Mouse (Mus musculus): ENCODE measurements around the gene Sox2.

Gene Sox2

DNA sequence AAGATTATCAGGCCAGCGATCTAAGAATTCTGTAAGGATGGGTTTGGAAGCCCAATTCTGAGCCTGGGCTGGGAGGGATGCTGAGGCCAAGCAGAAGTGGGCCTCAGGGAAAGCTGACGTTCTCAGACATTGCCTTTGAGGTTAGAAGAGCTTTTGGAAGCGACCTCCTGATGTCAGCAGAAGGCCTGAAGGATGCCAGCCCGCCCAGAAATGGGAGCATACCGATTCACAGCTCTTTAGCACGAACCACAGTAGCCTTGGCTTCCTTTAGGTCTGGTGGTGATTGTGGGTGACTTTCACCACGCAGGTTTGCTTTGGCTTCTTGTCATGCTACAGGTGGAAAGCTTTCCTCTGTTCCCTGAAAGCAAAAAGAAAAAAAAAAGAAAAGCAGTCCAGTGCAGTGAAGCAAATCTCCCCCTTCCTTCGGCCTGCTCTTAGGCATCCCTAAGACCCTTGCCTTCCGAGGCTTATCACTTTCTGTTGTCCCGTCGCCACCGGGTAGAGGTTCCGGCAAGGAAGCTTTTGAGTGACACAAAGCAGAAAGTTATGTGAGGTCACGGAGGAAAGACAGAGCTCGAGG is 6.6 kb upstream of the Sox2 start:
- DNase-seq: no peak

DNA sequence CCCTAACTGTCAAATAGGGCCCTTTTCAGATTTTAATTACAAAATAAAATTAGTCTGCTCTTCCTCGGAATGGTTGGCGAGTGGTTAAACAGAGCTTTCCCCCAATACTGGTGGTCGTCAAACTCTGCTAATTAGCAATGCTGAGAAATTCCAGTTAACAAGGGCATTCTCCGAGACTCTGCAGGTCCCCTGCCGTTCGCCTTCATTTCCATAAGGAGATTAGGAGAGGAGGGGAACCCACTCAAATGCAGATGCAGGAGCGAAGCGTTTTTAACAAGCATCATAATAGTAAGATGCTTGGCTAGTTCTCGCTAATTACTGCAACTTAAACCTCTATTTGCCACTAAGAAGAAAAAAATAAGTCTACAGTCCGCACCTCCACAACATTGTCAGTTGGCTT is 4.0 kb upstream of the Sox2 start:
- DNase-seq: no peak

DNA sequence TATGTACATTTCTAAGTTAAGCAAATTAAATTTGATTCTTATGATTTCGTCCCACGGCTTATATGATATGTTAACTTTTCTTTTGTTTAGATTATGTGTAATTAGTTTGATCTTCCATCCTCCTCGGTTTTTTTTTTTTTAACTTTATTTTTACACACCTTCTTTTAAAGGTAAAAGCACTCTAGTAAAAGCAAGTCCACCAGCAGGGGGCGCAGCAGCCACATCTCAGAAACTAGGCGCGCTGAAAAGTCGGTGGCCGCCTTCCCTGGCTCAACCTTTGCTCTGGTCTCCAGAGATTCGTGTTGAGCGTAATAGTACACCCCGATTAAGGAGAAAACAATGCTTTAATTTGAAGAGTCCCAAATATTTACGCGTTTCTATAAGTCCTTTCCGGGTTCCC is 2.5 kb upstream of the Sox2 start:
- peak; percentile 76 for DNase-seq

DNA sequence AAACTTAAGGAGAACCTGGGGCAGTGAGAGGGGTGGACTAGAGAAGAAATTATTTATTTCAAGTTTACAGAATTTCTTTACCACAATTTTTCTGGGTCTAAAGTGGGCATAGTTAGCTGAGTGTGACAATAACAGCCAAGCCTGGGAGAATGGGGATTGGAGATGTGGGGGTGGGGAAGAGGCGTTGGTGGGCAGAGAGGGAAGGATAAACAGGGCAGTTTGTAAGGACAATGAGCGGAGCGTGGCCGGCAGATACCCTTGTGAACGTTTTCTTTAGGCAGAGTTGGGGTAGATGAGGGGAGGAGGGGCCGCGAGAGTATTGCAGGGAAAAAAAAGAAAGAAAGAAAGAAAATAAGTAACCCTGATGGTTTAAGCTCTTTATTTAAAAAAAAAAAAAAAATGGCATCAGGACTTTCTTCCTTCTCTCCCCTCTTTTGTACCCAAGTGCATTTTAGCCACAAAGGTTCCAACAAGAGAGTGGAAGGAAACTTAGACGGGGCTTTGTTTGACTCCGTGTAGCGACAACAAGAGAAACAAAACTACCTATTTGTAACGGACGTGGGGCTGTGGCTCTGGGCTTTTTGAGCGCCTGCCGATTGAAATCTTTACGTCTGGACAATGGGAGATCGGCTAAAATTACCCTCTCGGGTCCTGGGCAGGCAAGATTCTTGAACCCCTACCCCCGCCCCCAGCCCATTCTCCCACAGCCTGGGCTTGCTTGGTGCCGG is 1.9 kb upstream of the Sox2 start:
- no peak for DNase-seq

DNA sequence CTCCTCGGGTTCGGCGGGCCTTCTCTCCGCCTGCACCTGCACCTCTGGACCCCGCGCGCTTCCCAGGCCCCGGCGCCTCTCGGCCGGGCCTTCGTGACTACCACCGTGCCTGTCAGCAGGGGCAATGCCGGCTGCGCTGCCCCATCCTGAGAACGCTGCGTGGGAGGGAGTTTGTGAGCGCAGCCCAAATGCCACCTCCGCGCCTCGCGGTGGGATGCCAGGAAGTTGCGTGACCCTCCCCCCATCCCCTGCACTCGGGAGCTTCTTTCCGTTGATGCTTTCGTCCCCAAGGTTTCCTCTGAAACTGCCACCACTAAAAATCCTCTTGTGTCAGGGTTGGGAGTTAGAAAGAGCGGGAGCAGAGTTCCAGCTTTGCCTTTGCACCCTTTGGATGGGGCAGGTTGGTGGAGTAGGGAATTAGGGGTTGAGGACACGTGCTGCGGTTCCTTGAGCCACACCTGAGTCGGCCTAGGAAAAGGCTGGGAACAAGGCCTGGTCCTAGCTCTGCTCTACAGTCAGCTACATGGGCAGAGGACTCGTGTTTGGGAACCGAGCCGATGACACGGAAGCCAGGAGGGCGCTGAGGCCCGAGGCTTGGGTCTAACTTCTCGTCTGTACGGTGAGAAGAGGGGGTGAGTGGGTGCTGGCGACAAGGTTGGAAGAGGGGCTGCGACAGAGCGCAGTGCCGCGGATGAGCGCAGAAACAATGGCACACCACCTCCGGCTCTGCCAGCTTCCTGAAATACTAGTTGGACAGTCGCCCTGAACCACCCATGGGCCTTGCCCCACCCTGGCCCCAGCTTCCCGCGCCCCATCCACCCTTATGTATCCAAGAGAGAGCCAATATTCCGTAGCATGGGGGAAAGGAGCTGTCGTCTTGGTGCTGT is 1.1 kb upstream of the Sox2 start:
- no peak for DNase-seq

DNA sequence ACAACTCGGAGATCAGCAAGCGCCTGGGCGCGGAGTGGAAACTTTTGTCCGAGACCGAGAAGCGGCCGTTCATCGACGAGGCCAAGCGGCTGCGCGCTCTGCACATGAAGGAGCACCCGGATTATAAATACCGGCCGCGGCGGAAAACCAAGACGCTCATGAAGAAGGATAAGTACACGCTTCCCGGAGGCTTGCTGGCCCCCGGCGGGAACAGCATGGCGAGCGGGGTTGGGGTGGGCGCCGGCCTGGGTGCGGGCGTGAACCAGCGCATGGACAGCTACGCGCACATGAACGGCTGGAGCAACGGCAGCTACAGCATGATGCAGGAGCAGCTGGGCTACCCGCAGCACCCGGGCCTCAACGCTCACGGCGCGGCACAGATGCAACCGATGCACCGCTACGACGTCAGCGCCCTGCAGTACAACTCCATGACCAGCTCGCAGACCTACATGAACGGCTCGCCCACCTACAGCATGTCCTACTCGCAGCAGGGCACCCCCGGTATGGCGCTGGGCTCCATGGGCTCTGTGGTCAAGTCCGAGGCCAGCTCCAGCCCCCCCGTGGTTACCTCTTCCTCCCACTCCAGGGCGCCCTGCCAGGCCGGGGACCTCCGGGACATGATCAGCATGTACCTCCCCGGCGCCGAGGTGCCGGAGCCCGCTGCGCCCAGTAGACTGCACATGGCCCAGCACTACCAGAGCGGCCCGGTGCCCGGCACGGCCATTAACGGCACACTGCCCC is 586 bp downstream of the Sox2 start:
- DNase-seq: no peak

DNA sequence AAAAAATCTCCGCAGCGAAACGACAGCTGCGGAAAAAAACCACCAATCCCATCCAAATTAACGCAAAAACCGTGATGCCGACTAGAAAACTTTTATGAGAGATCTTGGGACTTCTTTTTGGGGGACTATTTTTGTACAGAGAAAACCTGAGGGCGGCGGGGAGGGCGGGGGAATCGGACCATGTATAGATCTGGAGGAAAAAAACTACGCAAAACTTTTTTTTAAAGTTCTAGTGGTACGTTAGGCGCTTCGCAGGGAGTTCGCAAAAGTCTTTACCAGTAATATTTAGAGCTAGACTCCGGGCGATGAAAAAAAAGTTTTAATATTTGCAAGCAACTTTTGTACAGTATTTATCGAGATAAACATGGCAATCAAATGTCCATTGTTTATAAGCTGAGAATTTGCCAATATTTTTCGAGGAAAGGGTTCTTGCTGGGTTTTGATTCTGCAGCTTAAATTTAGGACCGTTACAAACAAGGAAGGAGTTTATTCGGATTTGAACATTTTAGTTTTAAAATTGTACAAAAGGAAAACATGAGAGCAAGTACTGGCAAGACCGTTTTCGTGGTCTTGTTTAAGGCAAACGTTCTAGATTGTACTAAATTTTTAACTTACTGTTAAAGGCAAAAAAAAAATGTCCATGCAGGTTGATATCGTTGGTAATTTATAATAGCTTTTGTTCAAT is 1.4 kb downstream of the Sox2 start:
- no peak for DNase-seq

DNA sequence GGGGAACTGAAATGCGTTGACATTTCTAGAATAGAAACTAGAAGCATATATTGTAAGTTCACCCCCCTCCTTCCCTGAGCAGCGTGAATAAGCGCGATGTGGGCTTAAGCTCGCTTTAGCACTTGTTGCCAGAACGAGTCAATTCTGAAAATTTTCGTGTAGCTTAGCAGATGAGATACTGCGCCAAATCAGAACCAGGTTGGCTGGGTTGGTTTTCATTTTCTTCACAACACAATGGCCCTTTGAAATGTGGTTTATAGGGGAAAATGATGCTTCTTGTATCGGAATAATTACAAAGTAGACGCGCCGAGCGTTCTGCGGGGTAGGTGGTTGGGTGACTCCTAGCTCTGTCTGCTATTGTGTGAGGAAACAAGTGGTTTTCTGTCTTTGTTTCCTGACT is 2.4 kb downstream of the Sox2 start:
- DNase-seq: no peak

DNA sequence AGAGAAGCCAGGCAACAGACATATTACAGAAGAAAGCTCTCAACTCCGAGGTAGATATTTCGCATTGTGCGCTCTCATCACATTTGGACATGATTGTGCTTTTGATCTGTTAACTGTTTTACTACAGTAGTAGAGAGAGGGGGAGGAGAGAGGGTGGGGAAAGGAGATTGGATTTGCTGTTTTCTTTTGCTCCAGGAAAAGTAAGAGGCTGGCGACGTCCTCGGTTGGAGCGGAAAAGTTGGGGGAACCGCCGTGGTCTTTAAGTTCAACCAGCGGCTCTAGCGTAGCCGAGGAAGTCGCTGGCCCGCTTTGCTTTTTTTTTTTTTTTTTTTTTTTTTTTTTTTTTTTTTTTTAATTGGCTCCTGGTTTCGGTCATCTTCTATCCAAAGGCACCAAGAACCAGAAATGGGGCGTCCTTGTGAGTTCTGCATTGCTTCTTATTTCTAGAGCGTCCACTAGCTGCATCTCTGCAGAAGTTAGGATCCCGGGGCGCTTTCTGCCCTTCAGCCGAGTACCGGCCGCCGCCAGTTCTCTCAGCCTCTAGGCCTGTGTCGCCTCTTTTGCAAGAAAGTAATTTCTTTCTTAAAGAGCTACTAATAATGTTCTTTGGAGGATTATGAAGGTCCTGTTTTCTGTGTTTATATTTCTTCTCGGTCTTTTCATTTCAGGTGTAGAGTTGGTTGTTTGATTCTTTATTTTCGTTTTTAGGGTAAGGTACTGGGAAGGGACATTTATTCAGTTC is 3.2 kb downstream of the Sox2 start:
- no peak for DNase-seq

DNA sequence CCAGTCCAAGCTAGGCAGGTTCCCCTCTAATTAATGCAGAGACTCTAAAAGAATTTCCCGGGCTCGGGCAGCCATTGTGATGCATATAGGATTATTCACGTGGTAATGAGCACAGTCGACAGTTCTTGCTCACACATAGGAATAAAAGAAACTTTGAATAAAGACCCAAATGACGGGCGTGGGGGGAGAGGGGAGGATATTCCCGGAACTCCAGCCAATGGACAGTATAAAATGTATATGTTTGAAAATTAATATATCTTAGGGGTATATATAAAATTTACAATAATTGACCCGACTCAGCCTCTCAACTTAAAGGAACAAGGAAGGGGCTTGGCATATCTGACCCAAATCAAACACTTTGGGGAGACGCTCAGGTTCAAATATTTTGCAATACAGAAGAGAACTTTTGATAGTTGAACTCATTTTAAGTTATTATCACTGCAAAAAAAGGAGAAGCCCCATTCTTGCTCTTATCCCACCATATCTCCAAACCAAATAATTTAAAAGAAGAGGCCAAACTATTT is 3.8 kb downstream of the Sox2 start:
- no peak for DNase-seq

DNA sequence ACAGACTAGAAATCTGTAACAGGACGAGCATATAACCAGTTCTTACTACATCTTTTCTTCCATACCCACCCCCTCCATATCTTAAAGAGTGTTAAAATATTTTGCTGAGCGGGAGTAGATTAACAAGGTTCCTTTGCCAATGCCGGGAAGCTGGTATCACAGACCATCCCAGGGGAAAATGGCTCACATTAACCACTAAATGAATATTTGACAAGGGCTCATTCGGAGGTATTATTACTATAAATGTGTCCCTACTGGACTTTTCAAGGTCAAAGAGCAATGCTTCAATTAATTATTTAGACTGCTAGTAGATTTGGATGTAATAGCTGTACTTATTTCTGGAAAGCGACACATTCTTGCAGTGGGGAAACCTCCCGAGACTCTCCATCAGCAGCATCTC is 4.6 kb downstream of the Sox2 start:
- no peak for DNase-seq

DNA sequence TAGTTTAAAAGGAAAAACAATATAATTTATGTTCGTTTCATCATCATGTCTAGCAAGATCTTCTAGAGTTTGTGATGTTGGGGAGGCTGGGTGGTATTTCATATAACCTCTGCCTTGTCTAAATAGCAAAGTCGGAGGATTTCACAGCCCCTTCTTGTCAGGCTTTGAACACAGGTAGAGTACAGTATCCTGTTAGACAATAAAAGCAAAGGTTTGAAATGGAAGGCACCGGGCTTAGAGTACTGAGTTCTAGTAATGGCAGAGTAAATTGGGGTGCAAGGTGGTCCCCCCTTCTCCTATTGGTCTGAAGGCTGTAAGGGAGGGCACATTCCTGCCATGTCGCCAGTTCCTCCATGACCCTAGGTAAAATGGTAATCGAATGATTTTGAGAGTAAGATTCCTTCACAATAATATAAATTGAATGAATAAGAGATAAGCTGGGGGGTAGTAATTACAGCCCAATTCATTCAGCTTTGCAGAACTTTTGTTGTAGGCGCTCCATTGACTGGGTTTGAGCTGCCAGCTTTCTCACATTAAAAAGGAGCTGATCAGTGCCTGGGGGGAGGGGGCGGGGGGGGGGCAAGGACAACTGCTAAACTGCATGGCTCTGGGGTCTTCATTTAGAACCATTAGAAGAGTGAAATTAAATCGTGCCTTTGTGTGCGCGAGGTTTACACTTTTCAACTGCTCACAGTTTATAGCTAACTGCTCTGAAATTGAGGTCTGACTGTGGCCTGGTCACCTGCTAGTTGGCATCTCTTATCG is 5.3 kb downstream of the Sox2 start:
- DNase-seq: no peak

DNA sequence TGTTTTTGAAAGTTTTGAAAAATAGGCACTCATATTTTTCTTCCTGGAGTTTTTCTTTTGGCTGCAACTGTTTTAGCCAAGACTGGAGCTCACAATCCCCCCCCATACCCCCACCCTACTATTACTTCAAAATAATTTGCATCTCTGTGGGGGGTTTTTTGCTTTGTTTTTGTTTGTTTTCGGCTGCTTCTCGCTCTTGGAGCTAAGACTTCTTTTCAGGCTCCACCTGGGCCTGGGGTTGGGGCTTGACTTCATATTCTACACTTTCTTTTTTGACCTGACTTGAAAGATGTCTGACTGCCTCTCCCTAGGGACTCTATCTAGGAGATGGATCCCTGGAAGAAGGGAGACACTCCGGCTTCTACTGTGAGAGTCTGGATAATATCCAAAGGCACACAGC is 5.9 kb downstream of the Sox2 start:
- no peak for DNase-seq

DNA sequence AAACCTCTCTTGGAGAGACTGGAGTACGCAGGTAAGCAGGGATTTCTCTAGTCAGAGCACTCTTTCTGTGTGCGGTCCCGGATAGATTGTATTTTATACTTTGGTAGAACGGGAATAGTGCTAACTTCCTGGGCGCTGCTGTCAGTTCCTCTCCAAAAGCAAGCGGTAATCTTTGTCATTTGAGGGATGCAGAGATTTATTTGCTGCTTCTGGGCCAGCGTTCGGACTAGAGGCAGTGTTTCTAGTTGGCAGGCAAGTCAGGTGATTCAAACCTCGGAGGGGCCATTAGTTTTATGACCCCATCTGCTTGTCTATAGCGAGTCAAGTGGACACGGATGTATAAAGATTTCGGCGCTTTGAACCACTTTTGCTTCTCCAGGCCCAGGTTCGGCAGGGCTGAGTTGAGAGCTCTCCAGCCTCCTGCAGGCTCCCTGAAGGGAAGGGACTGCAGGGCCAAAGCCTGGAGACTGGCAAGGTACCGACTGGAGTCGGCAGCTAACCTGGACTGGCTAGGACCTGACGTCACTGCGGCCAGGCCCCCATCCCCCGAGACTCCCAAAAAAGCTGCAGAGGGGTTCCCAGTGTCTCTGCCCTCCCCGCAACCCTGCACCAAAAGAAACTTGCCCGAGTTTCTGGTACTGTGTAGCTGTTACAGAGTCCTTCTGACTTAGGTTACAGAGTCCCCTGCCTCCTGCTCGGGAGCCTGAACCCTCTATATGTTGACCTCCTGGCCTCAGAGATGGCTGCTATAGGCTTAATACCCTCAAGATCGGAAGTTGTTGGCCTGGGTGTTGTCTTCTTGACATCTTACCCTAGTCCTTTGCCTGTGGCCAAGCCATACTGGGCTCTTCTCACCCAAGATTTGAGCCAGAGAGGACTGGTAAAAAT is 6.9 kb downstream of the Sox2 start:
- DNase-seq: no peak

DNA sequence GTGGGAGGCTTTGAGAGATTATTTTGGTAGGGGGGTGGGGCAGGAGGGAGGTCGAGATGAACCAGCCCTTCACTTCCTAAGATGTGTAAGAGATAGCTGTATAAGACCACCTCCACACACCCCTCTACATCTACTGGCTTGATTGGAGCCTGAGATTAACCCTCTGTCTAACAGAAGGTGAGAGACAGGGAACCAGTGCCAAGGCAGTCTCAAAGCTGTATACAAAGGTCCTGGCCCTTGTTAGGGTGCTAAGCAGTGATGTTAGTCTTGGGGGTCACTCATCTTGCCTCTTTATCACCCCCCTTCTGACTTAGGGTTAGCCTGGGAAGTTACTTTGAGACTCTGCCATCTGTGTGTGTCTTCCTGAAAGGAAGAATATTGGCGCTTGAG is 7.5 kb downstream of the Sox2 start:
- DNase-seq: no peak

DNA sequence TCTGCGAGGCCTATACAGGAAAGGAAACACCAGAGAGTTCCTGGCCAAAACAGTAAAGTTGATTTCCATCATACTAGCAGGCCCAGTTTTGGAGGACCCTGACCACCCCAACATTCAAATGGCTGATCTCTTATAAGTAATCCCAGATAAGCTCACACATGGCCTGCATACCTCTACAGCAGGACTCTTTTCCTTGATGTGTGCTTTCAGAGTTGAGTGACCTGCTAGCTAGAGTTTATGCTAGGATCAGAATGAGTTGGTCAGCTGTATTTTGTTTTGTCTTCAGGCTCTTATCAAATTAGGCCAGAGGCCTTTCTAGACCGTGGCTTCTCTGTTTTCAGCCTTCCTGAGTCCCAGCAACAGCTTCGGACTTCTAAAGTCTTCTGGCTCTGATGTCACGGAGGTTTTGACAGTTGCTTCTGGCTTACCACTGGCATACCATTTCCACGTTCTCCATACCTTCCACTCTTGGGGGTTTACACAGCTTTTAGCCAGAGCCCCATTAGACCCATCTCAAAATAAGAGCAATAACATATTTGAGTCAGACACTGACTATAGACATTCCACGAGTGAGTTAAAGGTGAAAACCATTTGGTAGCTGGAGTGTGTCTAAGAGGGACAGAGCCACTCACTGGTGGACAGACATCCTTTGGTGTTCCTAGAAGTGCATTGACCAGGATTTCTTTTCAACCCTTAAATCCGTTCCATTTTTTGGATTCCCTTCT is 8.2 kb downstream of the Sox2 start:
- DNase-seq: no peak

DNA sequence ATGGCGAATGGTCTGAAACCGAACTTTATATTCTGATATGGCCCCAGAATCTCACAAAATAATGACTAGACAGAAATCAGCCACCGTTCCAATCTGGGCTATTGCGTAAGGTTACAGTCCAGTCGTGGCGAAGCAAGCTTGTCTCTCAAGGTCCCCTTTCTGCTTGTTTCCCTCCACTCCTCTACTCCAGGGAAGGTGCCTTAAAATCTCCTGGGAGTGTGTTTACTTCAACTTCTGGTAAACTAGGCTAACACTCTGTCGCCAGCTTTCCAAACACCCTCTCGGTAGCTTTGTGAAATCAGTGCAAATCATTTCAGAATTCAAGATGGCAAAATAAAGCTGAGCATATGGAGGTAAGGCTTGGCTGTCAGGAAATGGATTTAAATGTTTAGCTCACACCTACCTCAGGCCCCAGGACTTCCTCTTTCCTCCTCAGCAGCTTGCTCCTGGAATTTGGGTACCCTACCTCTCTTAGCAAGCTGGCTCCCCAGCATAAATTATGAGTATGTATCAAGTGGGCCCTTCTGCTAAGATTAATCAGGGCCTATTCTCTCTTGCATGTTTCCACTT is 8.8 kb downstream of the Sox2 start:
- DNase-seq: no peak

DNA sequence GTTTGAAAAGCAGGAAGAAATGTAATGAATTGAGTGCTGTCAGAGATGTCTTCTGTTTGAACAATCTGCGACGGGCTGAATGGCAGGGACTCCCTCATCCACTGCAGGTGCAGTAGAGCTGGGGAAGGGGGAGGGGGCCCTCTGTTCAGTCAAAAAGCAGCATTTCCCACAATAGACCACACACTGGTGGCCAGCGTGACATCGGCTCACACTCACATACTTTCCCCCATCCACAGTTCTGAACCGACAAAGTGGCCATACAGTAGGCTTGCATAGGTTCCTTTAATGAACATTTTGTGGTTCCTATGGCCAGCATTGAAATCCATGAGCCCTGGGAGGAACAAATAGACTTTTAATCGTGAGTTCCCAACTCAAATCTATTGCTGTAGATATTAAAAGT is 9.7 kb downstream of the Sox2 start:
- no peak for DNase-seq
